Mouse (Mus musculus) erythroblast, embryonic 14.5 days (primary cell): ENCODE data around the gene Bri3bp.

Experiments
- GATA1 ChIP-seq: IDR thresholded peaks from 2 replicates; pipeline ENCODE4 v1.6.1; 2012; ENCODE audit warnings: low read length, inconsistent platforms, mixed read lengths
- TAL1 ChIP-seq: IDR thresholded peaks from 3 replicates; pipeline ENCODE4 v1.6.1; 2012; ENCODE audit warnings: low read length, inconsistent platforms, mixed read lengths

DNA sequence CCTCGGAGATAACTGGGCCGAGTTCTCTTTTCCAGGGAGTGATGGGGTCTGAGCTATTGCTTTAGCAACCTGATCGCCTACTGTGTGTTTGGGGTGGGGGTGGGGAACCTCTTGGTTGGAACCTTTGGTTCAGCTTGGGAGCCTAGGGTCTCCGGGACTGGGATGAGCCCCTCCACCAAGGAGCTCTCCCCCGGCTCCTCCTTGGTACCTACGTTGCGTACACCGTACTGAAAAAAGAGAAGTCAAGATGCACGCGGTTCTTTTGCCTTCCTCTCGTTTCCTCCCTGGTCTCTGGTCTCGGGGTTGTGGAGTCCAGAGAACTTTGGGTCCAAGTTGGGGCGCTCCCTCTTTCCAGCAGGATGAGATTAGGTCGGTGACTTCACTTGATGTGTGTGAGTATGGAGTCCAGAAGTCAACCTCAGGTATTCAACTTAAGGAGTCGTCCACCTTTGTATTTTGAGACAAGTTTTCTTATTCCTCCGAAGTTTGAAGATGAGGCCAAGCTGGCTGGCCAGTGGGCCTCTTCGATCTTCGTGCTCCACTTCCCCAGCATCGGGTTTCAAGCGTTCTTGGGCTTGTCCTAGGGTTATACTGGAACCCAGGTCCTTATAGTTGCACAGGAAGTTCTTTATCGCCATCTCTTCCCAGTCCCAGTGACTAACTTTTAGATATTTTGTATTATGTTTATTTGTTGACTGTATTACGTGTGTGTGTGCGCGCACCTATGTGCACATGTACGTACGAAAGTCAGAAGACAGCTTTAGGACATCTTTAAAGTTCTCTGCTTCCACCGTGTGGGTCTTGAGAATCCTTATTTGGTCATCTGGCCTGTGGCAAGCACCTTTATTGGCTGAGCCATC lies 998 bp downstream of the Bri3bp start:
- TF ChIP-seq GATA1 (no peak), TAL1 (no peak)
